Mouse (Mus musculus): ENCODE results near the gene Timm13.

Timm13 gene

GRCm38 (mm10) chr10:80857386-80857785, 43.4 kb downstream of the Timm13 start:
- DNase-seq, result no peak

- no peak for DNase-seq
Observed at GRCm38 (mm10) chr10:80856908-80857307, 43.9 kb downstream of the Timm13 start.

DNA sequence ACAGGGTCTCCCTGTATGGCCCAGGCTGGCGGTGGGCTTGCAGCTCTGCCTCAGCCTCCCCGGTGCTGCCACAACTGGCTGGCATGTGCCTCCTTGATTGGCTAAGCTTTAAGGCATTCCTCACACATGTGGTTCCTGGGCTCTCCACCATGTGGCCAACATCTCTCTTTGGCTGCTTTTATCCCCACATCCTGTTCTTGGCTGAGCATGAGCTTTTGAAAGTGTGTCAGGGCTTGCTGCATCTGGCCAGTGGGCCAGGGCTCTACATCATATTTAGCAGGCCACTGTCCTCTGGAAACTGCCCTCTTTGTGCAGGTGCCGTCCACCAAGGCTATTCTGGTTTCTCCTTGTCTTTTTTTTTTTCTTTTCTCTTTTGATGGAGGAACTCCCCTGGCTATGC, 44.5 kb downstream of the Timm13 start:
- no peak for DNase-seq

DNA sequence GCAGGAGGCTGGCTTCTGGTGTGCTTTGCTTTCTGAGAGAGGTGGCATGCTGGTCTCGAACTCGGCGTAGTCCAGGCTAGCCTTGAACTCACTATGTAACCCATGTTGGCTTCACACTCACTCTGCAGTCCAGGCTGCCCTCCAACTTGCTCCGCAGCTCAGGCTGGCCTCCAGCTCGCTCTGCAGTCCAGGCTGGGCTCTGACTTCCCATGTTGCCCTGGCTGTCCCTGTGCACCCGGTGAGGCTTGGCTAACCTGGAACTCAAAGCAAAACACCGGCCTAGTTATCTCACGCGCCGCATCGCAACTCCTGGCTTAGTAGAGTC, 45.1 kb downstream of the Timm13 start:
- DNase-seq, result peak; percentile 76

GRCm38 (mm10) chr10:80854913-80855748, 45.6 kb downstream of the Timm13 start, which contains the start of the genes Lsm7 and Sppl2b:
Gene Lsm7 (minus strand): TSS chr10:80855209.
Gene Sppl2b (plus strand): TSS chr10:80855275.
- DNase-seq, result peak; percentile 96

All from cerebellum, adult 11-12 months (tissue).